Mouse (Mus musculus): ENCODE measurements around the gene Ccser1.
A peak's percentile ranks its signal among the peaks of the same experiment; 100 is the strongest.

The Ccser1 gene

DNA sequence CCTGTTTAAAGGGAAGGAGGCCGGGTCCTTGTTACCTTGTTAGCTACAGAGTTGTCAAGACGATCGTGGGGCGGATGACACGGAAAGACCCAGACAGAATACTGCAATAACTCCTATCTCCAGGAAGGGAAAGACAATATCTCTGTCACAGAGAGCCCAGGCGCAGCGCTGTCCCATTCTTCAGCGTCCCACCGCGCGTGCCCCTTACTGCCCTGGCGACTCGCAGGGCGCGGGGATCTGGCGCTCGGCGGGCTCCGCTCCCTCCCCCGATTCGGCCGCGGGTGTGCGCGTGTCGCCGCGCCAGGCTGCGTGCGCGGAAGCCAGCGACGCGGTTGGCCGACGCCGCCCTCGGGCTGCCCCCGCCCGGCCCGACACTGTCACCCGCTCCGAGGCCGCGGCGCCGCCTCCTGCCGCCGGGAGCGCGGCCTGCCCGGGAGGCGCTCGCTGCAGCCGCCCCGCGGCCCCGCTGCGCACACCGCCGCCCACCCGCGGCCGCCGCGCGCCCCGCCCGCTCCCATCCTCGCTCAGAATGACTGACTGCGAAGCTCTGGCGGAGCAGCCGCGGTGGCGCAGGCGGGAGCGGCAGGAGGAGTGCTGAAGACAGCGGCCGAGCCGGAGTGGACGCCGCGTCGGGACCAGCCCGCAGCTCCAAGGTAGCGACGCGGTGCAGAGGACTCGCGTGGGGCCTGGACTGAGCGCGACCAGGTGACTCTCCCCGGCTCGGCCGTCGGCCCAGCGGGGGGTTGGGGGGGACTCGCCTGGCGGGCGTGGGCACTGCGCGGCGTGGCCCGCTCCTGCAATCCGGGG lies at the start of gene Ccser1:
Gene Ccser1 (plus strand): TSS at position 376 of the 807 bp plus-strand sequence.
- peak; percentile 77 to 85 for DNase-seq

DNA sequence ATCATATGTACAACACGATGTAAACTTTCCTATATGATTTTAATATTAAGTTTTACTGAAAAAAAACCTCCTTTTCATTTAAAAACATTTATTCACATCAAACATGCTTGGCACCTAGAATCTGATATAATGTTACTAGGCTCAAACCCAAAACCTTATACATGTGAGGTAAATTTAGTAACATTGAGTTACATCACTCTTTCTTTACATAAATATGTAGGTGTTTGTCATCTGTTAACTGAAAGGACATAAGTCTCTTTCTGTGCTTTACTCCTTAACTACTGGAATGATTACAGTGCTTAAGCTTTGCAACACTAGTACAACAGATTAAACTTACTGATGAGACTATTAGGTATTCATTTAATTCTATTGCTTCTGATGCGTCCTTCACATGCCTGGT lies 43.7 kb upstream of the Ccser1 start:
- no peak for DNase-seq

GRCm38 (mm10) chr6:61143031-61143430 lies 37.1 kb upstream of the Ccser1 start:
- DNase-seq, result no peak

DNA sequence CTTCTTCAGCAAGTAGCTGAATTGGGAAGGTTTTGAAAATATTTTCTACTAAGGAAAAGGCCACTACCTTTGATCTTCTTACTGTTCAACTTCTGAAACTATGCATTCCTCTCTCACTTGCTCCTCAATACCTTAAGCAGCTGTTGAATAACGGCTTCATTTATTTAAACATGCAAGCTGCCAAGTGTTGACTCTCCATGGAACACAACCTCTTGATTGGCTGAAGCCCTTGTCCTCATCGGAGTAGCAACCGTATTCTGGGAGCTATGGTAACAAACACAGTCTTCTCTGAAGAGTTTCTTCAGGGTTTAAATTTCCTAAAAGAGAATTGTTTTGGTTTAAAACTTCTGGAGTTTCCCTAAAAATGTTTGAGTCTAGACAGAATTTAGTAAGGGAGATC lies 27.2 kb upstream of the Ccser1 start:
- DNase-seq, result no peak

DNA sequence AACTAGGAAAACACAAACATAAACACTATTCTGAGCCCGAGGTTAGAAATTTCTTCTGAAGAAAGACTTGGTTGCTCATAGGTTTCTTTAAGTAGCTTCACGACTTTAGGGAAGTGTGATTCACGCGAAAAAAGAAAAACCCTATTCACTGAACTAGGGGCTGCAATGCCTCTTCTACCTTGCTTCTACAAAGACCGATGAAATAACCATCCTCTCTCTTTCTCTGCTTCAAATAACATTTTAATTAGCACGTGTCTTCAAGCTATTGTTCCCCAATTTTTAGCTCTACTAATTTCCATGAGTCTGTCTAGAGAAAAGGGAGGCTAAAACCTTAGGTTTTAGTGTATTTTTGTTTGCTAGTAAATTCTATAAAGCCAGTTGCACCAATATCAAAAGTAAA lies 25.5 kb upstream of the Ccser1 start:
- DNase-seq, result no peak

- DNase-seq, result no peak
These were observed 25.0 kb upstream of the Ccser1 start for GRCm38 (mm10) chr6:61155059-61155629.

DNA sequence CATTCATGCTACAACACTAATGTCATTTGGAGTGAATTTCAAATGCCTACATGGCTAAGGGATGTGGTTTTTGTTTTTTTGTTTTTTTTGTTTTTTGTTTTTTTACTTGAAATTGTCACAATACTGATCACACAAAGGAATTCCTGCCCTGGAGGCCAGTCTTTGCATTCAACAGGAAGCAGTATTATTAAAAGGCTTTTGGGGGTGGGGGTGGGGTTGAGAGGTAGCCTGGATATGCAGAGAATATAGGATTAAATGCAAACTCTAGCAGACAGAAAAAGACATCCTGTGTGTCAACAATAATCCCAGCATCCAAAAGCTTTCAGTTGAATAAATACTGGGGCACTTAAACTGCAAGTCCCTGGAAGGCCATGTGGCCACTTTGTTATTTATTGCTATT lies 24.4 kb upstream of the Ccser1 start:
- DNase-seq, result no peak

- no peak for DNase-seq
These were observed 18.0 kb upstream of the Ccser1 start for GRCm38 (mm10) chr6:61162117-61162516.

DNA sequence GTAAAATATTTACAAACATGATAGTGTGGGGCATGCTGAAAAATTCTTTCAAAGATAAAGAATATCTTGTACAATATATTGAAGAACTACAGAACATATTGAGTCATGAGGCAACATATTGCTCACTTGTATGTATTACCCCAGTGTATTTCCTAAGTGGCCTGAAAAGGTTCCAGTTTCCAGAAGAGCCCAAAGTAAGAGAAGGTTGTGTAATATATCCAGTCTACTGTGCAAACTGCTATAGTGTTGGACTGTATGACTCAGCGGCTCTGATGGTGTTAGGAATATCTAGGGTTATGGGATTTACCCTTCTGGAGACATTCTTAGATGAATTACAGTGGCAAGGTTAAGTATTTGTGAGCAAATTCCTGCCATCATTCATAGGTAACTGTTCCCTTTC lies 13.2 kb upstream of the Ccser1 start:
- DNase-seq, result no peak

DNA sequence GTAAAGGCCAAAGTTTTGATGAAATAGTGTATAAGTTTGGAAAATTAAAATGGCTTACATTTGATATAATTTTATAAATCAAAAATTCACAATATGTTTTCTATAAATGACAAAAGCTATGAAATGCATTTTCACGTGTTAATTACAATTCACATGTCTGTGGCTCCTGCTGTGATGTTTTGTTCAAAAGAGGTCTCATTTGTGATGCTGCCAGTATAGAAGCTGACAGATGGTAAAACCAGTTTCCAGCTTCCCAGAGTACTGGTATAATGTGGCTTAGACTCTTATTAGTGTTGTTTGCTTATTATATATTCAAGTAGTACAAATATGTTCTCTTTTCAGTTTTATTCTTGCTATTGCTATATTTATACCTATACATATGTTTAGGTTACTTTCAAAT lies 4.0 kb upstream of the Ccser1 start:
- DNase-seq, result no peak

GRCm38 (mm10) chr6:61177476-61177875 lies 2.6 kb upstream of the Ccser1 start:
- DNase-seq, result no peak

DNA sequence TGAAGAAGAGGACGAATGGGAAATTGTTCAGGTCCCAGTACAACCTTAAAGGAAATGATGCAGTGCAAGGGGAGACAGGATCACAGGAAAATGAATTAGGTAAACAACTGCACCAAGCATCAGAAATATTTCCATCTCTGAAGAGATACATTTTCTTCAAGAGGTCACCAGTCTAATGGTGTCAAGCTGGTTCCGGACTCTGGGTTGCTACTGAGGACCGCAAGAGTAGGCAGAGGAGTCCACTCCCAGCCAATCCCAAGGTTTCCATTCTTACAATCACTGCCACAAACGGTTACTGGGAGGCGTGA lies 529 bp upstream of the Ccser1 start:
- no peak for DNase-seq

GRCm38 (mm10) chr6:61180756-61181191 lies 650 bp downstream of the Ccser1 start:
- peak in 1 of 2 experiments; percentile 49 for DNase-seq

- DNase-seq, result no peak
These were observed 8.9 kb downstream of the Ccser1 start for GRCm38 (mm10) chr6:61189029-61189428.

GRCm38 (mm10) chr6:61191597-61192386 lies 11.7 kb downstream of the Ccser1 start:
- DNase-seq, result no peak

GRCm38 (mm10) chr6:61203344-61203743 lies 23.2 kb downstream of the Ccser1 start:
- no peak for DNase-seq

- DNase-seq, result no peak
These were observed 25.9 kb downstream of the Ccser1 start for GRCm38 (mm10) chr6:61206042-61206441.

DNA sequence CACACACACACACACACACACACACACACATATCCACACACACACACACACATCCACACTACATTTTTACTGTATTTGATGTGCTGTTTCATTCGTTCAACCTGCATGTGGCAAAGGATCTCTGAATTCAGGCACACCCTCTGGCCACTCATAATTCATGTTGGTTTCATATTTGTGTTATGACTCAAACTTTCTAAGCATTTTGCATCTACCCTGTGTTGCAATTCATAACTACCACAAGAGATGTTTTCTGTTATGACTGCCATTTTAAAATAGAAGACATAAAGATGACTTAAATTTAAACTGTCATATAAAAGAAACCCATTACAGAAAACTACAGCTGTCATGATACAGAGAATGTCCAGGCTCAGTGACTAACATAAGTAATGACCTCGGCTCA lies 26.5 kb downstream of the Ccser1 start:
- DNase-seq, result no peak

DNA sequence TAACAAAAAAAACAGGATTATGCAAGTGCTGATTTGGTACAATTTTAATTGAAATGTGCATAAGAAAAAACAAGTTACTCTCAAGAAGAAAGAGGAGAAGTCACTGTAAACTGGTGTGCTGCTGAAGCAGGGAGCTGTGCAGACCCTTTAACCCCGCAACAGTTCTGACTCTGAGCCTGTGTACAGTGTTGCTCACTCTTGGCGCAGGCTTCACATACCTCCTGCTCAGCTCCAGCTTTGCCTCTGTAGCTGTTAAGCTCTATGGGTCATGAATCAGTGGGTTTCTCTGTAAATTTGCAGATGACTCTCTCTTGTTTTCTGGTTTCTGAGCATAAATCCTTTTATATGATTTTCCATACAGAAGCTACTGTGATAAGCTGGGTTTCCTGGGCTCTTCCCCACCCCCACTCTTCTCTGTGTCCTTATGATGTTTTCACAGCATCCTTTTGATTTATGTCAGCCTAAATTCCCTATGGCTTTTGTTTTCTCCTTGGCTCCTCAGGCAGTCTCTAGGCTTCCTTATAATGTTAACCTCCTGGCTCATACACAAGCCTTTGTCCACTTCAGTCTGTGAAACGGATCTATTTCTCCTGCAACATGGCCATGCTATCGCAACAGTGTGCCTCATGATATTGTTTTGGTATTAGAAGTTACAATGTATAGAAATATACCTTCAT lies 30.1 kb downstream of the Ccser1 start:
- no peak for DNase-seq

DNA sequence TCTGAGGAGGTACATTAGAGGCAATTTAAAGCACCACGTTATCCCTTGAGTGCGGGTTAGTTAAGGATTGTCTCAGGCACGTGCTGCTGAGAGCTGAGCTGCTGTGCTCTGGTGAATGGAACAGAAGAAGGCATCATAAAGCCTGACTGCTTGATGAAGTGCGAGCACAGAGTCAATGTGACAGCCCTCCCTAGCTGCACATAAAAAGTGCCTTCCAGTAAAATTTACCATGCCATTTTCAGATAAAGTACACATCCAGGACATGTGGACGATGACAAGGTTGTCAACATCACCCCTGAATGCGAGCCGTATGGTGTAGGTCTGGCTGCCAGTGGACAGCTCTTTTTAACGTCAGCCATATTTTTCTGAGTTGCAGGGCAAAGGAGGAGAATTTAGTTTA lies 35.6 kb downstream of the Ccser1 start:
- no peak for DNase-seq

DNA sequence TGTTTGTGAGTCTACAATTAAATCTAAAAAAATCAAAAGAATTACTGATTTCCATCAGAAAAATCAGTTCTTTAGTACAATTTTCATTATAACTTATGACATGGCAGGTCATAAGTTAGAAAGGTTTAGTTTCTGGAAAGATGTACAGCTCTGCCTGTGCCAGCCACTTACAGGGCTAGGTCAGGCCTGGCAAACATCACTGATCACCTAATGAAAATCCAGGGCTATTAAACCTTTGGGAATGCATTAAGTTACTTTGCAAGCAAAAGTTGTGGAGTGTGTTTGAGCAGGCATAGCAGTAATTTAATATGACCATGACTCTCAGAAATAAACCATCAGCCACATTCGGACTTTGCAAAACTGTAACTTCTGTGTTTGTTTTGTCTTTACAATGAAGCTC lies 36.4 kb downstream of the Ccser1 start:
- DNase-seq, result no peak

DNA sequence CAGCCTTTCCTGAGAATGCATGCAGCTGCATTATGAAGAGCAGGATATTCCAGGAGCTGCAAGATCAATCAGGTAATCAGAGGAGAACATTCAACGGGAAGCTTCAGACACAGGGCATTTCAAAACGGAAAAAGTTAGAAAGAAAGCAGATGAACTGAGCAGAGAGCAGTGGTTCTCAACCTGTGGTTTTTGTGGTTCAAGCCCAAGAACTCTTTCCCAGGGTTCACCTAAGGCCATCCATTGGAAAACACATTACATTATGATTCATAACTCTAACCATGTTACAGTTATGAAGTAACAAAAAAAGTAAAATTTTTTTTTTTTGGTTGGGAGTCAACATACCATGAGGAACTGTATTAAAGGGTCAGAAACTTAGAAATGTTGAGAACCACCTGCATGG lies 37.6 kb downstream of the Ccser1 start:
- DNase-seq, result no peak

- no peak for DNase-seq
These were observed 43.4 kb downstream of the Ccser1 start for GRCm38 (mm10) chr6:61223563-61223962.
